Mouse (Mus musculus): ENCODE results near the gene Adora2b.
"Not testable (repeated sequence)": the region's sequence is repeated elsewhere in the genome, so short reads cannot be mapped to it uniquely, and the experiment has no call there.

Gene Adora2b

GRCm38 (mm10) chr11:62265642-62266041 is 16.9 kb downstream of the Adora2b start:
- DNase-seq: no peak

GRCm38 (mm10) chr11:62266466-62267214 is 17.9 kb downstream of the Adora2b start:
- no peak for DNase-seq

DNA sequence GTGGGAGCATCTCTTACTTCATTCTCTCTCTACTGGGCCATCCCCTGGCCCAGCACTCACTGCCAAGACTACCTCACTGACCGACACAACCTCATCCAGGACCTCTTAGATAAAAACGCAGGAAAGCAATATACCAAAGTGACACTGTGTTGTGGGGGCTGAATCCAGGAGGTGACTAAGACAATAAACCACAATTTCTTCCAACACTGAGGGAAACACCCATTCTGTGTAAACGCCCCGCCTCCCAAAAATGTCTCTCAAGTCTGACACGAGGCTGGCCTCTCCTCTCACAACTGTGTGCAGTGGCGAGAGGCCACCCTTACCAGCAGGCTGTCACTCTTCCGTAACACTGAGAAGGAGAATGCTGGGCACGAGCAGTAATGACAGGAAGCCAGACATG is 19.6 kb downstream of the Adora2b start:
- no peak for DNase-seq

- no peak for DNase-seq
These were observed 20.3 kb downstream of the Adora2b start for GRCm38 (mm10) chr11:62269097-62269496.

DNA sequence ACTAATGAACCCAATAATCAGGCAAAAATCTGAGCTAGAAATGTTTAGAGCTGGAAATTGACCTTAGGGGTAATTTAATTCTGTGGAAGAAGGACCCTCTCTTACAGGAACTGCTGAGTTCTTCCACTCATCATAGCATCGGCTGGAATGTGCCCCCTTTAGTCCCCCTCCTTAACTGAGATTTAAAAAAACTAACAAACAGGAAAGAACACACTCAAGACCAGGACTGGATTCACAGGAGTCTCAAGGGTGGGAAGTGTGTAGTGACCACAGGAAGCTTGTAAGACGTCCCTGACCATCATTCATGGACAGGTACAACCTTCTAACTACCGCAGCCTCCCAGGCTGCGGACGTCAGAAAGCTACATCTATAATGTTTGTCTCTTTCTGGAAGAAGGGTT is 22.1 kb downstream of the Adora2b start:
- DNase-seq: no peak

GRCm38 (mm10) chr11:62277086-62277485 is 28.3 kb downstream of the Adora2b start:
- DNase-seq: no peak

DNA sequence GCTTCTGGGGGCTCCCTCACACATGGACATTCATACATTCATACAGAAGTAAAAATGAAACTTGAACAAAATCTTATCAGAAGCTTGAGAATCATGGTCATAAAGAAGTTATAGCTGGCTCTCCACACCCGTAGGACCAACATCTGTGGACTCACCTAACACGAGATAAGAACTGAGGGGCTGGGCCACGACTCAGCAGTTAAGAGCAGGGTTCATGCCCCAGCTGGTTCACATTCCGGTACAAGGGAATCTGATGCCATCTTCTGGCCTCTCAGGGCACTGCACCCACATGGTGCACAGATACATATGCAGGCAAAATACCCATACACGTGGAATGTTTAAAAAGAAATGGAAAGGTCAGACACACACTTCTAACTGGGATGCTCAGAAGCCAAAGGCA is 29.2 kb downstream of the Adora2b start:
- DNase-seq: peak; percentile 89

DNA sequence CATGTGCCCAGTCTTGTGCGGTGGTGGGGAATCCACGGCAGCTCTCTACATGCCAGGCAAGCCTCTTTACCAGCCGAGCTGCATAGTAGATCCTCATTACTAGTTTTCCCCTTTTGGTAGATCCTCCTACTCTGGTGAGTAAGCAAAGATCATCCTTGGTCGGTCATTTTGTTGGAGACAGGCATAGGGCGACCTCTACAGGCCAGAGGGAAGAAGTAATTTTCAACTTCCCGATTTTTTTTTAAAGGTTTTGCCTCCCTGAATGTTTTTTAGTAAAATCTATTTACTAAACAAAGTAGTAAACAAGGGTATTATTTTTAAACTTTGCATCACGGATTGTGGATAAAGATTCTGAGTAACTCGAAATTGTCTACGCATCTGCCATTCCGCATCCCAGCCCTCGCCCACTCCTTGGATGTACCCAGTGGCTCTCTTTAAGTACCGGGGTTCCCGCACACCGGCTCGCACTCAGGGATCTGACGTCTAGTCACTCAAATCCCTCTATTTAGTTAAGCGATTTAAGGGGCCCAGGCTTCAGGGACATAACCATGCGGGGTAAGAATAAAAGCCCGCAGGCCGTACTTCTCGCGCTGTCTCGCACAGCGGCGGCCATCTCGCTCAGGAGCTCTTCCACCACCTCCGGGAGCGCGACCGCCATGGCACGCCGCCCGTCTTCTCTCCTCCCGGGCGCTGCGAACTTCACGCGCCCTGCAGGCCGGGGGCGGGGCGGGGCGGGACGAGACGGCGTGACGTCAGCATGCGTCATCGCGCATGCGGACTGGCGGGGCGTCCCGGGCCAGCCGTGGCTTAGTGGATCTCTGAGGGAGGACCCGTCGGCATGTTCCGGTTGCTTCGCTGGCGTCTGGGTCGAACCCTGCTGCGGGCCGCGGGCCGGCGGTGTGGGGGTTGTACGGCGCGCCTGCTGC is 32.2 kb downstream of the Adora2b start, which contains the start of the genes Zswim7 and Ttc19:
TSS of gene Zswim7 (minus strand) at position 701 of the 926 bp plus-strand sequence.
TSS of gene Ttc19 (plus strand) at position 799 of the 926 bp plus-strand sequence.
- peak; percentile 94 for DNase-seq

- no peak for DNase-seq
These were observed 32.8 kb downstream of the Adora2b start for GRCm38 (mm10) chr11:62281601-62281997.

- DNase-seq: not testable (repeated sequence)
These were observed 35.2 kb downstream of the Adora2b start for GRCm38 (mm10) chr11:62284020-62284419.

GRCm38 (mm10) chr11:62285020-62285419 is 36.2 kb downstream of the Adora2b start:
- DNase-seq: no peak

- no peak for DNase-seq
These were observed 38.9 kb downstream of the Adora2b start for GRCm38 (mm10) chr11:62287700-62288099.

GRCm38 (mm10) chr11:62294121-62294520 is 45.3 kb downstream of the Adora2b start:
- no peak for DNase-seq

GRCm38 (mm10) chr11:62298883-62299282 is 50.1 kb downstream of the Adora2b start:
- no peak for DNase-seq

- DNase-seq: no peak
These were observed 57.1 kb downstream of the Adora2b start for GRCm38 (mm10) chr11:62305866-62306265.

DNA sequence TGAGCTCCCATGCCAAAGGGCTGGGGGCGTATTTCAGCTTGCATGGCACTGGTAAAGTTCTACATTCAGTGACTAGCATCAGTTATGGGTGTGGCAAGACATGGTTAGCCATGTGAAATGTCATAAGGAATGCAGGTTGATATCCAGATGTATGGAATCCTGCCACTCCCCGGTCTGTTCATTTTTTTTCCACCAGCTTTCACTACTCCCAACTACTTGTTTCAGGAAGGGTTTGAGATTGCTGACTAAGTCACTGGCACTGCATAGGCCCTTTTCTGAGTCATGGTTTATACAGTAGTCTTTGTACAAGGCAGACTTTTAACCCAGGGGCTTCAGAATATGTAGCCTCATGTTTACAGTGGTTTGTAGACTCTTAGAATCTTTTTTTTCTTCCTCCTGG is 60.5 kb downstream of the Adora2b start:
- DNase-seq: no peak

DNA sequence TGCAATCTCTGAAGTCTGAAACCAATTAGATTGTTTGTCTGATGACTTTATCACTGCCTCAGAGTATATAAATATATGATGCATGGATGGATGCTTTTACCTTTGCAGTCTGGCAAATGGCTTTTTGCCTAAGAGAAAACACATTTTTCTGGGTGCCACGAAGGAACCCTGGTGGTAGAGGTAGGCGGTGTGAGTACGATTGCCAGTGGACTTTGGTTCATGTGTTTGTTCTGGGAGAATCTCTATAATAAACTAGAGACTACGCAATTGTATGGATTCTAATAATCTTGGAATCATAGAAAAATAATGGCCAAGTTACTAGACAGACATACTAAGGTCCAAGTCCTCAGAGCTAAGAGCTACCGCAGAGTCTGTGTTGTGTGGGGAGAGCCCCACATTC is 66.2 kb downstream of the Adora2b start:
- no peak for DNase-seq

All from thymus, postnatal 4 days (tissue).